Mouse (Mus musculus) MEL (cell line): ENCODE results near the gene Gtf2e1. TPM values are rescaled to one million over a fixed set of nuclear protein-coding genes. Genes with fewer than 3 reads are reported as not detected.

Experiments used
- DNase-seq: peaks from one replicate; pipeline ENCODE4 v3.0.0; 2011; ENCODE audit warnings: low read depth, low spot score
- H3K27ac ChIP-seq: 2 replicates; pipeline ENCODE4 v1.5.1; 2012; ENCODE audit warnings: low read depth, mild to moderate bottlenecking, control low read depth, low read length, moderate library complexity; ENCODE audit not compliant: control insufficient read depth
- H3K27me3 ChIP-seq, 2 experiments: fragments of 150-350 bp in 1 of 2; sonication (generic) in 1 of 2; 2 replicates each; pipeline ENCODE4 v1.6.1; 2012; ENCODE audit warnings: low read length in 2 of 2, mild to moderate bottlenecking in 2 of 2, improper control_type of control experiment in 1 of 2, moderate library complexity in 1 of 2; ENCODE audit not compliant: insufficient read depth in 2 of 2, control insufficient read depth in 1 of 2
- H3K36me3 ChIP-seq, 2 experiments: 2 replicates each; pipeline ENCODE4 v1.6.1; 2012 to 2014; ENCODE audit warnings: low read length in 2 of 2, improper control_type of control experiment in 1 of 2, inconsistent platforms in 1 of 2, mild to moderate bottlenecking in 1 of 2; ENCODE audit not compliant: insufficient read depth in 2 of 2, control insufficient read depth in 1 of 2
- H3K4me1 ChIP-seq, 2 experiments: fragments of 150-350 bp in 1 of 2; sonication (generic) in 1 of 2; 2 replicates each; pipeline ENCODE4 v1.6.1; 2012; ENCODE audit warnings: low read length in 2 of 2, improper control_type of control experiment in 1 of 2, mild to moderate bottlenecking in 1 of 2; ENCODE audit not compliant: insufficient read depth in 2 of 2, control insufficient read depth in 1 of 2
- H3K4me3 ChIP-seq, 2 experiments: fragments of 150-350 bp in 1 of 2; sonication (generic) in 1 of 2; 2 replicates each; pipeline ENCODE4 v1.5.1; 2012; ENCODE audit warnings: low read depth in 2 of 2, low read length in 2 of 2, mild to moderate bottlenecking in 2 of 2, moderate library complexity in 2 of 2, control low read depth in 1 of 2, improper control_type of control experiment in 1 of 2; ENCODE audit not compliant: control insufficient read depth in 1 of 2, insufficient read depth in 1 of 2
- H3K79me2 ChIP-seq: 2 replicates; pipeline ENCODE4 v1.6.1; 2012; ENCODE audit warnings: mild to moderate bottlenecking, low read length, moderate library complexity; ENCODE audit not compliant: control insufficient read depth, poor library complexity, insufficient read depth
- H3K9ac ChIP-seq: 2 replicates; pipeline ENCODE4 v1.6.1; 2012; ENCODE audit warnings: low read depth, mild to moderate bottlenecking, control low read depth, low read length, moderate library complexity; ENCODE audit not compliant: control insufficient read depth, poor library complexity, severe bottlenecking
- H3K9me3 ChIP-seq: fragments of 150-350 bp; sonication (generic); replicated peaks from 2 replicates; pipeline ENCODE4 v1.6.1; 2012; ENCODE audit warnings: mild to moderate bottlenecking, low read length, improper control_type of control experiment, moderate library complexity; ENCODE audit not compliant: insufficient read depth
- CHD2 ChIP-seq: IDR thresholded peaks from 2 replicates; pipeline ENCODE4 v1.6.1; 2011; ENCODE audit warnings: low read length, improper control_type of control experiment
- EP300 ChIP-seq, 2 experiments: IDR thresholded peaks; 2 replicates each; pipeline ENCODE4 v1.6.1; 2011; ENCODE audit warnings: improper control_type of control experiment in 2 of 2, low read length in 2 of 2, low read depth in 1 of 2, mild to moderate bottlenecking in 1 of 2
- ETS1 ChIP-seq: IDR thresholded peaks from 2 replicates; pipeline ENCODE4 v1.6.1; 2012; ENCODE audit warnings: low read depth, mild to moderate bottlenecking, inconsistent platforms, low read length, improper control_type of control experiment, moderate library complexity
- GATA1 ChIP-seq: IDR thresholded peaks from 2 replicates; pipeline ENCODE4 v1.6.1; 2011; ENCODE audit warnings: low read depth, low read length, improper control_type of control experiment
- KAT2A ChIP-seq: conservative IDR thresholded peaks from 2 replicates; pipeline ENCODE4 v1.6.1; 2012; ENCODE audit warnings: low read depth, low read length, improper control_type of control experiment, inconsistent platforms
- MAFK ChIP-seq: IDR thresholded peaks from 2 replicates; pipeline ENCODE4 v1.6.1; 2011; ENCODE audit warnings: low read depth, mild to moderate bottlenecking, low read length, improper control_type of control experiment, borderline replicate concordance
- MAX ChIP-seq: IDR thresholded peaks from 2 replicates; pipeline ENCODE4 v1.6.1; 2011; ENCODE audit warnings: low read length, improper control_type of control experiment
- MEF2A ChIP-seq: IDR thresholded peaks from 2 replicates; pipeline ENCODE4 v1.6.1; 2014; ENCODE audit warnings: low read depth, mild to moderate bottlenecking, inconsistent platforms, low read length, improper control_type of control experiment; ENCODE audit not compliant: poor library complexity, insufficient replicate concordance, severe bottlenecking; ENCODE audit errors: extremely low read depth
- MXI1 ChIP-seq: IDR thresholded peaks from 2 replicates; pipeline ENCODE4 v1.6.1; 2011; ENCODE audit warnings: mild to moderate bottlenecking, low read depth, low read length, improper control_type of control experiment
- MYB ChIP-seq: IDR thresholded peaks from 2 replicates; pipeline ENCODE4 v1.6.1; 2011; ENCODE audit warnings: mild to moderate bottlenecking, low read depth, low read length, improper control_type of control experiment
- MYC ChIP-seq: IDR thresholded peaks from 2 replicates; pipeline ENCODE4 v1.6.1; 2011; ENCODE audit warnings: low read depth, mild to moderate bottlenecking, low read length, improper control_type of control experiment, moderate library complexity
- NELFE ChIP-seq: IDR thresholded peaks from 2 replicates; pipeline ENCODE4 v1.6.1; 2011; ENCODE audit warnings: low read depth, low read length, improper control_type of control experiment
- POLR2AphosphoS2 ChIP-seq: IDR thresholded peaks from 2 replicates; pipeline ENCODE4 v1.6.1; 2011; ENCODE audit warnings: low read length, improper control_type of control experiment
- POLR2AphosphoS5 ChIP-seq: IDR thresholded peaks from 2 replicates; pipeline ENCODE4 v1.6.1; 2012; ENCODE audit warnings: low read depth, borderline replicate concordance, mild to moderate bottlenecking, inconsistent platforms, low read length, moderate library complexity, mixed read lengths
- RAD21 ChIP-seq: IDR thresholded peaks from 2 replicates; pipeline ENCODE4 v1.6.1; 2011; ENCODE audit warnings: mild to moderate bottlenecking, low read depth, low read length, improper control_type of control experiment
- SIN3A ChIP-seq: IDR thresholded peaks from 2 replicates; pipeline ENCODE4 v1.6.1; 2012; ENCODE audit warnings: low read length, improper control_type of control experiment, inconsistent platforms
- SMC3 ChIP-seq: IDR thresholded peaks from 2 replicates; pipeline ENCODE4 v1.6.1; 2011; ENCODE audit warnings: low read depth, low read length, improper control_type of control experiment
- TAL1 ChIP-seq: IDR thresholded peaks from 2 replicates; pipeline ENCODE4 v1.6.1; 2012; ENCODE audit warnings: mild to moderate bottlenecking, inconsistent platforms, low read length, moderate library complexity, mixed read lengths
- TCF12 ChIP-seq: IDR thresholded peaks from 2 replicates; pipeline ENCODE4 v1.6.1; 2014; ENCODE audit warnings: low read depth, mild to moderate bottlenecking, inconsistent platforms, low read length, improper control_type of control experiment, moderate library complexity
- USF1 ChIP-seq: IDR thresholded peaks from 2 replicates; pipeline ENCODE4 v1.6.1; 2014; ENCODE audit warnings: low read depth, mild to moderate bottlenecking, inconsistent platforms, low read length, improper control_type of control experiment, moderate library complexity
- ZMIZ1 ChIP-seq: IDR thresholded peaks from 2 replicates; pipeline ENCODE4 v1.6.1; 2012; ENCODE audit warnings: low read depth, mild to moderate bottlenecking, inconsistent platforms, low read length, improper control_type of control experiment, moderate library complexity
- ZNF384 ChIP-seq: IDR thresholded peaks from 2 replicates; pipeline ENCODE4 v1.6.1; 2012; ENCODE audit warnings: low read depth, mild to moderate bottlenecking, inconsistent platforms, low read length, improper control_type of control experiment
- polyA plus RNA-seq, 2 experiments: library from polyadenylated mRNA; stranded (reverse) in 1 of 2; unstranded in 1 of 2; fragments of >175 nt in 1 of 2; fragments of >200 nt in 1 of 2; gene quantifications; 2 replicates each; pipeline versions ENCODE4 v1.2.1 to v1.2.4; 2012; ENCODE audit warnings: low replicate concordance in 2 of 2, low read depth in 1 of 2; ENCODE audit not compliant: insufficient read length in 2 of 2, insufficient read depth in 1 of 2, missing spikeins in 1 of 2
- total RNA-seq: library from RNA; depleted of rRNA; stranded (reverse); fragments of 300-350 nt; gene quantifications from 2 replicates; pipeline ENCODE4 v1.2.3, GENCODE M21; 2012

Gene Gtf2e1
- total and polyA plus RNA-seq, 3 experiments, result 29.3 to 37.9 TPM; not detected in 1

- Histone ChIP-seq H3K36me3 (peaks cover 0 to 8% of the 10 kb centered on the region in 2 experiments; a peak in 2 of 4 replicates), H3K9ac (no peak overlapping the region), H3K4me1 (no peaks in the 10 kb centered on the region), H3K9me3 (no peaks in the 10 kb centered on the region), H3K4me3 (no peak overlapping the region), H3K79me2 (no peaks in the 10 kb centered on the region), H3K27me3 (no peaks in the 10 kb centered on the region), H3K27ac (no peak overlapping the region)
- no peak for DNase-seq
- TF ChIP-seq TAL1, result no peak
- no peak for TF ChIP-seq MAFK
- no peak for TF ChIP-seq CHD2
- TF ChIP-seq MEF2A, result no peak
- no peak for TF ChIP-seq POLR2AphosphoS5
- TF ChIP-seq SIN3A, result no peak
- no peak for TF ChIP-seq MXI1
- TF ChIP-seq POLR2AphosphoS2, result no peak
- no peak for TF ChIP-seq RAD21
- TF ChIP-seq MYC, result no peak
- TF ChIP-seq MYB, result no peak
- no peak for TF ChIP-seq KAT2A
- no peak for TF ChIP-seq ZNF384
- no peak for TF ChIP-seq SMC3
- TF ChIP-seq USF1, result no peak
These were observed 28.1 kb downstream of the Gtf2e1 start for GRCm38 (mm10) chr16:37511489-37511888.

- Histone ChIP-seq H3K4me1 (no peaks in the 10 kb centered on the region), H3K27ac (no peak overlapping the region)
- TF ChIP-seq NELFE, result no peak
- no peak for TF ChIP-seq SIN3A
- no peak for TF ChIP-seq MAX
- no peak for TF ChIP-seq TCF12
- TF ChIP-seq CHD2, result no peak
- TF ChIP-seq KAT2A, result no peak
- no peak for TF ChIP-seq GATA1
- no peak for TF ChIP-seq EP300 (IDR thresholded peaks at IDR 0.05; ENCODE audit: low read depth in 1 of 2, low read length in 2 of 2)
- no peak for TF ChIP-seq ZNF384
- TF ChIP-seq ZMIZ1, result no peak
- TF ChIP-seq SMC3, result no peak
- TF ChIP-seq ETS1, result no peak
- TF ChIP-seq, all 39 proteins: peak for 0
- DNase-seq, result no peak
- H3K4me3 ChIP-seq, result no peak overlapping the region
- no peak overlapping the region for H3K9ac ChIP-seq
- H3K79me2 ChIP-seq, result no peaks in the 10 kb centered on the region
- H3K36me3 ChIP-seq, result no peaks in the 10 kb centered on the region; a peak in 1 of 4 replicates
- H3K9me3 ChIP-seq, result no peaks in the 10 kb centered on the region
- H3K27me3 ChIP-seq, result no peaks in the 10 kb centered on the region
These were observed 32.8 kb downstream of the Gtf2e1 start for GRCm38 (mm10) chr16:37506751-37507150.
